Mouse (Mus musculus): ENCODE measurements around the gene Tm4sf5. TPM values are rescaled to one million over a fixed set of nuclear protein-coding genes. Genes with fewer than 3 reads are reported as not detected.
A peak's percentile ranks its signal among the peaks of the same experiment; 100 is the strongest.

Tm4sf5 gene
- polyA plus RNA-seq (2014; fragmentation: Nextera tagmentation; extraction: Ambion mirVana): 38.6 and 45.2 TPM in 2 replicates

GRCm38 (mm10) chr11:70504970-70505369 lies at the start of gene Tm4sf5:
Tm4sf5 (plus strand) TSS chr11:70505244.
- Histone ChIP-seq H3K4me2 (replicated peaks; ENCODE audit: low read depth, low read length) (0 out of 2 replicates have a peak within 1 kb of the TSS, but pooled peaks have one; percentile 15), H3K4me1 (ENCODE audit: control insufficient read depth, insufficient read depth, low read length) (peaks cover 3% of the 10 kb centered on the region; the same call in 1 of the 2 replicates), H3K27me3 (ENCODE audit: control insufficient read depth, insufficient read depth, low read length) (no peaks in the 10 kb centered on the region), H3K4me3 (ENCODE audit: low read depth, low read length) (peak within 1 kb of the TSS; percentile 0; the same call in 1 of the 2 replicates), H3K9ac (replicated peaks; ENCODE audit: low read depth, low read length) (no peak within 1 kb of the TSS; the same call in 1 of the 2 replicates), H3K9me3 (ENCODE audit: control insufficient read depth, low read depth, low read length) (no peaks in the 10 kb centered on the region), H3K27ac (ENCODE audit: low read length) (peak within 1 kb of the TSS; percentile 7; the same call in 1 of the 2 replicates), H3K36me3 (ENCODE audit: control insufficient read depth, insufficient read depth, low read length) (no peaks in the 10 kb centered on the region)
- ATAC-seq (ENCODE audit: insufficient number of reproducible peaks, insufficient read depth, low FRiP score, low read depth): peak; percentile 85
- 48% methylated on average over 9 of the region's 9 CpGs for WGBS

GRCm38 (mm10) chr11:70458688-70459600 lies 46.1 kb upstream of the Tm4sf5 start, which contains the start of gene Zmynd15:
Zmynd15 (plus strand) TSS chr11:70459433.
- Histone ChIP-seq H3K4me2 (replicated peaks; ENCODE audit: low read depth, low read length) (peak within 1 kb of the TSS; percentile 91), H3K9ac (replicated peaks; ENCODE audit: low read depth, low read length) (peak within 1 kb of the TSS; percentile 28; the same call in 1 of the 2 replicates), H3K4me1 (ENCODE audit: control insufficient read depth, insufficient read depth, low read length) (peaks cover 7% of the 10 kb centered on the region; the same call in 1 of the 2 replicates), H3K27ac (ENCODE audit: low read length) (no peak within 1 kb of the TSS), H3K4me3 (ENCODE audit: low read depth, low read length) (peak within 1 kb of the TSS; percentile 50), H3K36me3 (ENCODE audit: control insufficient read depth, insufficient read depth, low read length) (no peaks in the 10 kb centered on the region), H3K9me3 (ENCODE audit: control insufficient read depth, low read depth, low read length) (no peaks in the 10 kb centered on the region), H3K27me3 (ENCODE audit: control insufficient read depth, insufficient read depth, low read length) (0 out of 2 replicates have a peak, but pooled peaks cover 4% of the 10 kb centered on the region)
- no peak for ATAC-seq (ENCODE audit: insufficient number of reproducible peaks, insufficient read depth, low FRiP score, low read depth)
- 14% methylated on average over 32 of the region's 32 CpGs for WGBS

DNA sequence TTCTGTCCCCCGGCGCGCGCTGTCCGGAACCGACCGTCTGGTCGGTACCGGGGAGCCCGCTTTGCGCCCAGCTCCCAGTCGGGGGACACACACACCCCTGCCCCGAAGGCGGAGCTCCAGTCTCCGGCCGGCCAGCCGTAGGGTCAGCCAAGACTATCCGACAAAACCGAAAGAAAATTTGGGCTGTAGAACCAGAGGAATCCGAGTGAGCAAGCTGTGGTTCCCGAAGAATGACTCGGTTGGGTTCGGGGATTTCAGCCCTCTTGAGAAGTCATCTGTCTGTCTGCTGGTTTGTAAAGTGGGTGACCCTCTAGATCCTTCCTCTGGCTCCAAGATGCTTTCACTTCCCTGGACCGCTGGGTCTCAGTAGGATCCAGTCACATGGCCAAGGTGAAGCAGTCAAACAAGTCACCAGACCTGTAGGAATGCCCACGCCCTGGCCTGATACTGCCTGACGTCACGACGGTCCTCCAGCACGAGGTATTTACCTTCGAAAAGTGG lies 45.4 kb upstream of the Tm4sf5 start, which contains the start of gene Cxcl16:
TSS of gene Cxcl16 (minus strand) at position 384 of the 501 bp plus-strand sequence.
- Histone ChIP-seq H3K9me3 (ENCODE audit: control insufficient read depth, low read depth, low read length) (no peaks in the 10 kb centered on the region), H3K9ac (replicated peaks; ENCODE audit: low read depth, low read length) (peak within 1 kb of the TSS; percentile 28; the same call in 1 of the 2 replicates), H3K4me1 (ENCODE audit: control insufficient read depth, insufficient read depth, low read length) (peaks cover 7% of the 10 kb centered on the region; the same call in 1 of the 2 replicates), H3K4me3 (ENCODE audit: low read depth, low read length) (peak within 1 kb of the TSS; percentile 50), H3K36me3 (ENCODE audit: control insufficient read depth, insufficient read depth, low read length) (no peaks in the 10 kb centered on the region), H3K27ac (ENCODE audit: low read length) (no peak within 1 kb of the TSS), H3K27me3 (ENCODE audit: control insufficient read depth, insufficient read depth, low read length) (0 out of 2 replicates have a peak, but pooled peaks cover 4% of the 10 kb centered on the region), H3K4me2 (replicated peaks; ENCODE audit: low read depth, low read length) (peak within 1 kb of the TSS; percentile 91)
- ATAC-seq (ENCODE audit: insufficient number of reproducible peaks, insufficient read depth, low FRiP score, low read depth): peak; percentile 73
- WGBS: 4% methylated on average over 30 of the region's 30 CpGs

- Histone ChIP-seq H3K4me3 (ENCODE audit: low read depth, low read length) (no peak overlapping the region), H3K9me3 (ENCODE audit: control insufficient read depth, low read depth, low read length) (no peaks in the 10 kb centered on the region), H3K4me2 (replicated peaks; ENCODE audit: low read depth, low read length) (no peak overlapping the region), H3K27ac (ENCODE audit: low read length) (no peak overlapping the region), H3K36me3 (ENCODE audit: control insufficient read depth, insufficient read depth, low read length) (no peaks in the 10 kb centered on the region), H3K9ac (replicated peaks; ENCODE audit: low read depth, low read length) (no peak overlapping the region), H3K27me3 (ENCODE audit: control insufficient read depth, insufficient read depth, low read length) (0 out of 2 replicates have a peak, but pooled peaks cover 4% of the 10 kb centered on the region), H3K4me1 (ENCODE audit: control insufficient read depth, insufficient read depth, low read length) (peaks cover 11% of the 10 kb centered on the region; the same call in 1 of the 2 replicates)
- ATAC-seq (ENCODE audit: insufficient number of reproducible peaks, insufficient read depth, low FRiP score, low read depth): no peak
- WGBS: 79% methylated on average over 5 of the region's 5 CpGs
Observed at GRCm38 (mm10) chr11:70463970-70464369, 41.1 kb upstream of the Tm4sf5 start.

DNA sequence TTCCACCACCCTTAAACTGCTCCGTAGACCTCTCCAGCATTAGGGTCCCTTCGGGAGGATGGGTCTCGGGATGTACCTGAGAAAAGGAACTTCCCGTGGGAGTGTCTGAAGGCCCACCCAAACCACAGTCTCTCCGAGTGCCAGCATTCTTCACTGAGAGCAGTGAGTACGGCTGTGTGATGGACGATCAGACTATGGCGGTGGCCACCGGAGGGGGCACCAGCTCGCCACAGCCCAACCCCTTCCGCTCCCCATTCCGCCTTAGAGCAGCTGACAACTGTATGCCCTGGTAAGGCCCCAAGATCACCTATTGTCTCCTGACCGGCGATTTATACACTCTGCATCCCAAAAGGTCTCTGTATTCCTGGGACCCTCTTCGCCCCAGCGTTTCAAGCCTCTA lies 39.8 kb upstream of the Tm4sf5 start:
- no peak for ATAC-seq (ENCODE audit: insufficient number of reproducible peaks, insufficient read depth, low FRiP score, low read depth)
- no peaks in the 10 kb centered on the region for H3K36me3 ChIP-seq (ENCODE audit: control insufficient read depth, insufficient read depth, low read length)
- H3K27ac ChIP-seq (ENCODE audit: low read length): no peak overlapping the region
- H3K4me3 ChIP-seq (ENCODE audit: low read depth, low read length): peak overlapping the region; percentile 4; the same call in 1 of the 2 replicates
- H3K27me3 ChIP-seq (ENCODE audit: control insufficient read depth, insufficient read depth, low read length): no peaks in the 10 kb centered on the region
- H3K4me2 ChIP-seq (replicated peaks; ENCODE audit: low read depth, low read length): peak overlapping the region; percentile 44
- peaks cover 9% of the 10 kb centered on the region; the same call in 1 of the 2 replicates for H3K4me1 ChIP-seq (ENCODE audit: control insufficient read depth, insufficient read depth, low read length)
- peak overlapping the region; percentile 4; the same call in 1 of the 2 replicates for H3K9ac ChIP-seq (replicated peaks; ENCODE audit: low read depth, low read length)
- no peaks in the 10 kb centered on the region for H3K9me3 ChIP-seq (ENCODE audit: control insufficient read depth, low read depth, low read length)
- WGBS: 32% methylated on average over 16 of the region's 16 CpGs

- H3K4me2 ChIP-seq (replicated peaks; ENCODE audit: low read depth, low read length): peak overlapping the region; percentile 44
- no peaks in the 10 kb centered on the region for H3K36me3 ChIP-seq (ENCODE audit: control insufficient read depth, insufficient read depth, low read length)
- peak overlapping the region; percentile 4; the same call in 1 of the 2 replicates for H3K4me3 ChIP-seq (ENCODE audit: low read depth, low read length)
- H3K27me3 ChIP-seq (ENCODE audit: control insufficient read depth, insufficient read depth, low read length): no peaks in the 10 kb centered on the region
- ATAC-seq (ENCODE audit: insufficient number of reproducible peaks, insufficient read depth, low FRiP score, low read depth): no peak
- no peak overlapping the region for H3K27ac ChIP-seq (ENCODE audit: low read length)
- WGBS: 6% methylated on average over 23 of the region's 23 CpGs
- H3K9me3 ChIP-seq (ENCODE audit: control insufficient read depth, low read depth, low read length): no peaks in the 10 kb centered on the region
- peaks cover 9% of the 10 kb centered on the region; the same call in 1 of the 2 replicates for H3K4me1 ChIP-seq (ENCODE audit: control insufficient read depth, insufficient read depth, low read length)
- H3K9ac ChIP-seq (replicated peaks; ENCODE audit: low read depth, low read length): peak overlapping the region; percentile 4; the same call in 1 of the 2 replicates
Observed at GRCm38 (mm10) chr11:70465824-70466223, 39.2 kb upstream of the Tm4sf5 start.

DNA sequence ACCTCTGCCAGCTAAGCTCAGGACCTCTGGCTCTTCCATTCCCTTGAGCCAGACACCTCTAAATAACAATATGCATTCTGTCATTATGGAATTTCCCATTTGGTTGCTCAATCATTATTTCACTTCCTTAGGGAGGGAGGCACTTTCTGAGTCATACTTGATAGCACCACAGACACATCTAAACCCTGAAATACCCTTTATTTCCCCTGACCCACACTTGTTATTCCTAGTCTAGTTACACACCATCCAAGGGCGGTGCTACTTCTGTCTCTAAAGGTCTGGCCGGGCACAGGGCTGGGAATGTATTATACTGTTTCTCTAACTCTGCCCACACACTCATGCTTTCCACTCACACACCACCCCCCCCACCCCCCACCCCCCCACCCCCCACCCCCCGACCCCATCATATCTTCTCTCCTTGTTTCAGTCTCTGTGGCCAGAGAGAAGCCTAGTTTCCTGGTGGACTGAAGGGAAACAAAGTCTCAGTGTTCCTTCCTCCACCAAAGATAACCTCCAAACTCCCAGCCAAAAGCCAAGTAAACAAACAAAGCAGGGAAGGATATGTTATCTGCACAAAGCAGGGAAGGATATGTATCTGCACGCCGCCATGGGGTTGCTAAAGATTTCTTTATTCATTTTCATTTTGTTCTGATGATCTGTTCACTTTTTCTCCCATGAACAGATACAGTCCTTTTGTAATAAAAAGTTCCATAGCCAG lies 37.0 kb upstream of the Tm4sf5 start:
- WGBS: 75% methylated on average over 5 of the region's 5 CpGs
- H3K27ac ChIP-seq (ENCODE audit: low read length): no peak overlapping the region

More for the DNA sequence above, 37.0 kb upstream of the Tm4sf5 start:
- no peaks in the 10 kb centered on the region for H3K36me3 ChIP-seq (ENCODE audit: control insufficient read depth, insufficient read depth, low read length)
- no peak overlapping the region for H3K4me2 ChIP-seq (replicated peaks; ENCODE audit: low read depth, low read length)
- H3K4me1 ChIP-seq (ENCODE audit: control insufficient read depth, insufficient read depth, low read length): peaks cover 9% of the 10 kb centered on the region; the same call in 1 of the 2 replicates
- no peaks in the 10 kb centered on the region for H3K27me3 ChIP-seq (ENCODE audit: control insufficient read depth, insufficient read depth, low read length)
- no peak overlapping the region for H3K4me3 ChIP-seq (ENCODE audit: low read depth, low read length)
- H3K9ac ChIP-seq (replicated peaks; ENCODE audit: low read depth, low read length): no peak overlapping the region
- H3K9me3 ChIP-seq (ENCODE audit: control insufficient read depth, low read depth, low read length): no peaks in the 10 kb centered on the region
- no peak for ATAC-seq (ENCODE audit: insufficient number of reproducible peaks, insufficient read depth, low FRiP score, low read depth)
